Mouse (Mus musculus) olfactory bulb, adult 2 months (tissue): ENCODE measurements around the gene Lrpprc. TPM values are rescaled to one million over a fixed set of nuclear protein-coding genes. Genes with fewer than 3 reads are reported as not detected.

Experiments
- H3K27ac ChIP-seq: fragments of 200-500 bp; 2 replicates; pipeline ENCODE4 v1.5.1; 2012; ENCODE audit warnings: low read depth, low read length; ENCODE audit not compliant: insufficient read depth
- H3K4me1 ChIP-seq: fragments of 200-500 bp; 2 replicates; pipeline ENCODE4 v1.6.1; 2012; ENCODE audit warnings: low read length; ENCODE audit not compliant: control insufficient read depth, insufficient read depth
- H3K4me3 ChIP-seq: fragments of 200-500 bp; 2 replicates; pipeline ENCODE4 v1.5.1; 2012; ENCODE audit warnings: mild to moderate bottlenecking, low read depth, low read length, moderate library complexity; ENCODE audit not compliant: insufficient read depth
- CTCF ChIP-seq: fragments of 200-500 bp; IDR thresholded peaks from 2 replicates; pipeline ENCODE4 v1.5.1; 2012; ENCODE audit warnings: low read depth, mild to moderate bottlenecking, low read length, moderate library complexity; ENCODE audit not compliant: insufficient read depth
- POLR2A ChIP-seq: fragments of 200-500 bp; IDR thresholded peaks from 2 replicates; pipeline ENCODE4 v1.6.1; 2012; ENCODE audit warnings: mild to moderate bottlenecking, low read depth, low read length, moderate library complexity; ENCODE audit not compliant: insufficient read depth
- WGBS: fragments of 180-500 bp; shearing (Covaris S2); methylation state at CpG from one replicate; pipeline ENCODE4 v1.1.7; 2018; 5-methylcytosine and 5-hydroxymethylcytosine counted together
- polyA plus RNA-seq: library from polyadenylated mRNA; stranded (reverse); fragments of >200 nt; gene quantifications from 2 replicates; pipeline ENCODE4 v1.2.4, GENCODE M21; 2012; ENCODE audit warnings: low replicate concordance; ENCODE audit not compliant: missing spikeins, insufficient read depth, insufficient read length

Gene Lrpprc
- polyA plus RNA-seq, 1 experiment, result not detected

DNA sequence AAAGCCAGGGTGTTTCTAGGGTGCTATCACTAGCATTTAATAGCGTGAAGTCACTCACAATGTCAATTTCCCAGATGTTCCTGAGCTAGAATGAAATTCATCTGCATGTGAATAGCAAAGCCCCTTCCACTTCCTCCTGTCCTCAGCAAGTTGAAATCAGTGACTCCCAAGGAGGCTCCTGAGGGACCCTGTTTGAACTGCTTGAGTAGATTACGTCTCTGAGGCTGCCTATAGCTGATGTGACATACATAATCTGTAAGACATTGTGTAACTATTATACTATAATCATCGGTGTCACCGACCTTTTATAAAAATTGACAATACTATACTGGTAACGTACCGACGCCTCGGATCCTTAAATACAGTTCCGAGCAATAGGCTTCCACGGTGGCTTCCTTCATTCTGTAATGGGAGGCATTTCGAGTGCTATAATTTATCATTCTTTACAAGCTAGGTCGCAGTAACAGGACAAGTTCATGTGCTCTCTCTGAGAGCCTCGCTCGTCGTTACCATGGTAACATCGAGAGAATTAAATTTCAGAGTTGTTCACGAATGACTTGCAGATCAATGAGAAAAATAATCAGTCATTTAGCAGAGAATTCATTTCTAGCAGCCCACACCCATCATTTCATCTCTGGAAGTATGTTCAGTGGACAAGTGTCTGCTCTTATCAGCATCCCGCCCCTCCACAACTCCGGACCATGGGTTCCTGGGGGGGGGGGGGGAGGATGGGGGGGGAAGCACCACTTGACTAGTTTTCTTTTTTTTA is 133.8 kb downstream of the Lrpprc start:
- TF ChIP-seq CTCF, result no peak
- no peak for TF ChIP-seq POLR2A
- Histone ChIP-seq H3K27ac (no peak overlapping the region), H3K4me1 (peaks cover 5% of the 10 kb centered on the region; the same call in 1 of the 2 replicates), H3K4me3 (no peak overlapping the region)
- 44% methylated on average over 19 of the region's 19 CpGs for WGBS

DNA sequence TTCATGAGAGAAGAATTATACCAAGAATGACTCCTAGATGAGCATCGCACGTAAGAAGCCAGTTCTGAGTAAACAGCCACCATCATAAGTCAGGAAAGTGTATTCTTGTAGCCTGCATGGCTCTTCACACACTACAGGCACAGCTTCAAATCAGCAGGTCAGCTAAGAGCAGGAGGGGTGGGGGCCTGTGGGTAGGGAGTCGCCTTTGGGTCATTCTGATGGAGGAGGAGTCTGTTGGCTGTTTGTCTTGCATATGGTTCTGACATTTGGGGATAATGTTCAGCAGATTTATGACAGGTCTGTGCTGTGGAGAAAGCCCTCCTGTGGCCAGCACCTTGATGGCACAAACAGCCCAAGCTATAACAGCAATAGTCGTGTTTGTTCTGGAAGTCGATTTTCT is 134.4 kb downstream of the Lrpprc start:
- TF ChIP-seq CTCF (no peak), POLR2A (no peak)
- 82% methylated on average over 5 of the region's 5 CpGs for WGBS
- Histone ChIP-seq H3K4me3 (no peak overlapping the region), H3K4me1 (peaks cover 5% of the 10 kb centered on the region; the same call in 1 of the 2 replicates), H3K27ac (no peak overlapping the region)

Other genes starting within 250 kb of the Lrpprc start
- not detected in 2 replicates for gene Dync2li1, start 164.3 kb downstream of the Lrpprc start, polyA plus RNA-seq
- not detected in 2 replicates for gene Abcg8, start 114.5 kb downstream of the Lrpprc start, polyA plus RNA-seq
- not detected in 2 replicates for gene Abcg5, start 107.8 kb downstream of the Lrpprc start, polyA plus RNA-seq
- 227 TPM in 1 of 2 replicates, not detected in the other for gene Ppm1b, start 166.0 kb upstream of the Lrpprc start, polyA plus RNA-seq
- not detected in 2 replicates for gene Slc3a1, start 237.6 kb upstream of the Lrpprc start, polyA plus RNA-seq